Mouse (Mus musculus) cortical plate, adult 2 months (tissue): ENCODE measurements around the gene Pdgfra.

Experiments
- CTCF ChIP-seq: fragments of 200-500 bp; IDR thresholded peaks from 2 replicates; pipeline ENCODE4 v1.5.1; 2011; ENCODE audit warnings: mild to moderate bottlenecking, control low read depth, low read length; ENCODE audit not compliant: insufficient read depth; ENCODE audit errors: extremely low read depth
- POLR2A ChIP-seq: fragments of 200-500 bp; IDR thresholded peaks from 2 replicates; pipeline ENCODE4 v1.6.1; 2011; ENCODE audit warnings: mild to moderate bottlenecking, low read length, control low read depth; ENCODE audit not compliant: insufficient read depth; ENCODE audit errors: extremely low read depth

DNA sequence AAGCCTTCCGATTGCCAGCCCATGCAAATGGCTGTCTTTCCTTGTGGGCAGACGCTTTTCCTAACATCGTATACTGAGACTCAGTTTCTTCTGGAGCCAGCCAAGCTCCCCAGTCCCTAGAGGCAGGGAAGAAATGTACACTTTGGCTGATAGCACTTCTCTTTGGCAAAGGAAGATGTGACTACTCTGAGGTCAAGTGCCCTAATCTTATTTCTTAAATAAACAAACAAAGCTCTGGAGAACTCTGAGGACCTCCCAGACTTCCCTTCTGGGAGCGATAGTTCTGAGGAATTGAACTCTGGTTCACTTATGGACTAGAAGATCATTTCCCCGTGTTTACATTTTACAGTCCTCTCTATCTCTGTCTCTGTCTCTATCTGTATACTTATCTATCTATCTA, 42.7 kb upstream of the Pdgfra start:
- no peak for TF ChIP-seq CTCF
- no peak for TF ChIP-seq POLR2A
